Mouse (Mus musculus) large intestine, adult 2 months (tissue): Measurements from ENCODE around the gene Sipa1l2. TPM values are rescaled to one million over a fixed set of nuclear protein-coding genes. Genes with fewer than 3 reads are reported as not detected.
"Not testable (repeated sequence)": the region's sequence is repeated elsewhere in the genome, so short reads cannot be mapped to it uniquely, and the experiment has no call there.

Experiments used
- DNase-seq: peaks from one replicate; pipeline ENCODE4 v3.0.0-alpha.2; 2012; ENCODE audit warnings: low read depth, low spot score
- WGBS: fragments of 180-500 bp; shearing (Covaris S2); methylation state at CpG from one replicate; pipeline ENCODE4 v1.1.7; 2018; 5-methylcytosine and 5-hydroxymethylcytosine counted together
- polyA plus RNA-seq: library from polyadenylated mRNA; depleted of rRNA; stranded (reverse); fragments of >200 nt; gene quantifications from 2 replicates; pipeline ENCODE4 v1.2.3, GENCODE M21; 2012

Gene Sipa1l2
- polyA plus RNA-seq, 1 experiment: 5.9 TPM

DNA sequence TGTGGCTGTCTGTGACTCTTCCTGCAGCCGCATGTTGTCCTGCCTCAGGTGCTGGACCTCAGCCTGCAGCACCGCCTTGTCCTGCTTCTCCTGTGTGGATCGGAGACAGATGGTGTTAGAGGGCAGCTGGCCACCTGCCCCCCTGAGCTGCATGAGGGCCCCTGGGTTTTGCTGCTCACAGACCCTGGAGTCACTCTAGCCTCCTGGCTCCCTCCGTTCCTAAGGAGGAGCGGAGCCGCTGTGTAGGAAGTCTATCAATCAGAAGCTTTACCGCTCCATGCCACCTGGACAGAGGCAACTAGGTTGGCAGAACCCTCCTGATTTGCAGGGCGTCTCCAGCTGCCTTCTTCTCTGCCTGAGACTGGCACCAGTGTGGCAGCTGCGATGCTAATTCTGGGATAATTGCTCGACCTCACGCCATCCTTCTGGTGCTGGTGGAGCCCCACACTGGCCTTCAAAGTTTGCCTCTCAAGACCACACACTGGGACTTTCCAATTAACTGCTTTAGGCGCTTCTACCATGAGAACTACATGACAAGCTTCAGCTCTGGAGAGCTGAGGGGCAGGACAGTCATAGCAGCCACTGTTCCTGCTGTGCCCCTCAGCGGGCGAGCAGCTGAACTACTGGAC, 150.3 kb downstream of the Sipa1l2 start:
- DNase-seq: no peak
- WGBS: 94% methylated on average over 14 of the region's 14 CpGs

DNA sequence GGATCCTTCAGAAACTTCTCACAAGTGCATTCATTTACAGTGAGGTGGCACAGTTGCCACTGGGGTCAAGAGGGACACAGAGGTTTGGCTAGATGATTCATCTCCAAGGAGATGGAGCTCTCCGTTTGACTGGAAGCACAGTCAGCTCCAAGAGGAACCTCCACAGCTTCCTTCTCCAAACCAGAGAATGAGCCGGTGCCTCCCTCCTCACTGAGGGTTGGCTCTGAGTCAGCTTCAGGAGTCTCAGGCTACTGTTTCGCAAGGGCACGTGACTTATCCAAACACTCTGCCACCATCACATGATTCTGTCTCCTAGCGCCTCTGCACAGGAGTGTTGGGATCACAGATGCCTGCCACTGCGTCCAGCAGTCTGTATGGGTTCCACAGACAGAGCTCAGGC, 153.5 kb downstream of the Sipa1l2 start:
- WGBS: 45% methylated on average over 6 of the region's 6 CpGs
- no peak for DNase-seq

DNA sequence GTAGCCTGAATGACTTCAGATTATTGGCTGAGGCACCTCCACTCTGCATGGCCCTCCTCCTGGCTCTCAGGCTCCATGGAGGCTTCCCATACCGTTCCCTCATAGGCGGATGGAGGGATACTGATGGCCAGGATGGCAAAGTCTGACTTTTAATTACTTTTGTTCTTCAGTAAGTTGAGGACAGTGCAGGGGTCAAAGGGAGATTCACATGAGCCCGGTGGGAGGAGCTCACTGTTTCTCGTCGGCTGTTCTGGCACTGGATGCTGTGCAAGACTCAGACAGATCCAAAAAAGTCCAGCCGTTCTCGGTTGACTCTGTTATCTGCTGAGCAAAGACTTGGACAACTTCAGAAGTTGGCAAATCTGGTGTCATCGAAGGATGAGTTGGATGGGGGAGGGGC, 155.0 kb downstream of the Sipa1l2 start:
- WGBS: 81% methylated on average over 8 of the region's 8 CpGs

DNA sequence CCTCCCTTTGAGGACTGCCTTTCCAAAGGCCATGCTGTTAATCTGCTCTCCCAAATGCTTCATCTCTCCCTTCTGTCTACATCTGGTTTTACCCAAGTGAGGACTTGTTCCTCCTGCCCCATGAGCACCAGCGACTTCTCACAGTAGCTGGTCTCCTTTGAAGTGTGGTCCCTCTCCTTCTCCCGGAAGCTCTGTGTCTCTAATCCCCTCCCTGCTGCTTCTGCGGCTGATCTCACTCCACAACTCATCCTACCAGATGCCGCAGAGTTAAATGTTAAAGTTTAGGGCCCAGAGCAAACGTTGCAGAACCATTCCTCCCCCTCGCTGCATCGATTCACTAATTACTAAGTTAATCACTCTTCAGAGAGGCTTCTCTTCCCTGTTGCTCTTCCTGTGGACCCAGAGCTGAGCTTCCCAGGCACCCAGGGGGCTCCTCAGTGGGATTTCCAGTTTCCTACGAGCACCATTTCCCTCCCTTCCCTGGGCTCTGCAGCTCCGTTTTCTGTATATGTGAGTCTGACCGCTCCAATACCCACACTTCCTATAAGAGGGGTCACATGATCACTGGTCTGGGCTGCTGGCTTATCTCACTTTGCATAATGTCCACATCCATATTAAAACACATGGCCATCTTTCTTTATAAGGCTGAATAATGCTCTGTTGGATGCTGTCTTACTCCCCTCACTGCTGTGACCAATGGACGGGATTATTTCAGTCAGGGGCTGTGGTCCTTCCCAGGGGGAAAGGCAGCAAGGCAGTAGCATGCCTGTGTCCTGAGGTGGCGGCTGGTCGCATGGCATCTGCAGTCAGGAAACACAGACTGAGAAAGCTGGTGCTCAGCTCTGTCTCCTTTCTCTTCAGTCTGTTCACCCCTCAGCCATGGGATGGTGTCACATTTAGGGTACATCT, 156.4 kb downstream of the Sipa1l2 start:
- 51% methylated on average over 13 of the region's 13 CpGs for WGBS
- DNase-seq: no peak

More for the DNA sequence above, 155.0 kb downstream of the Sipa1l2 start:
- DNase-seq: no peak

DNA sequence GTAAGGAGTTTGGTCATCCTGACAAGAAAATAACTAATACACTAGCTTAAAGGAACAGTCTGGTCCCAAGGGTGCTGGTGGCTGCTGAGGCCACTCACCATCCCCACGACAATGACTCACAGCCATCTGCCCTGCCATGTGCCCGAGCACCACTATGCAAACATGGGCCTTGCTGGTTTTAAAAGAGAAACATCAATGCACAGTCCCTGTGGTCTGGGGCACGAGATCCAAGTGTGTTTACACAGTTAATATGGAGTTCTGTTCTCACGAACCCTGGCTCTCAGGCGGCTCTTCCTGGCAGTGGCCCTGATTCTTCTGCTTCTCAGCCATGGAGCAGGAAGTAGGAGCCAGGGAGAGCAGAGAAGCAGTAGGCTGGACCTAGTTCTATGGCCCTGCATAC, 159.0 kb downstream of the Sipa1l2 start:
- no peak for DNase-seq
- whole genome bisulfite sequencing: 25% methylated on average over 5 of the region's 5 CpGs

DNA sequence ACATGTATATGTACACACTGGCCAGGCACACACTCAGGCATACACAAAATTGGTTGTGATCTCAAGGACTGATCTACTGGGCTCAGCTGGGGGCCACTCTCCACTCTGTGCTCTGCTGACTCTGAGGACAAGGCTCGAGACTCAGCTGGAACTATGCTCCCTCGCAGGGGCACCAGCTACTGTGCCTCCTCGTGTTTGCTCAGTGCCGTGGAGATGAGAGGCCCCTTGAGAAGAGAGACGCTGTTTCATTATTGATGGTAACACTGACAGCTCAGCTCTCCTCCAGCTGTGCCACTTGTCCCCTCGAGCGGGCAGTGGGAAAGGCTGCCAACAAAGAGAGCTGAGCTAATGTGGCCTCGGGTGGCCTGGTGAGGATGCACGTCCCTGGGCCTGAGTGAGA, 161.9 kb downstream of the Sipa1l2 start:
- whole genome bisulfite sequencing: 65% methylated on average over 9 of the region's 9 CpGs
- no peak for DNase-seq

DNA sequence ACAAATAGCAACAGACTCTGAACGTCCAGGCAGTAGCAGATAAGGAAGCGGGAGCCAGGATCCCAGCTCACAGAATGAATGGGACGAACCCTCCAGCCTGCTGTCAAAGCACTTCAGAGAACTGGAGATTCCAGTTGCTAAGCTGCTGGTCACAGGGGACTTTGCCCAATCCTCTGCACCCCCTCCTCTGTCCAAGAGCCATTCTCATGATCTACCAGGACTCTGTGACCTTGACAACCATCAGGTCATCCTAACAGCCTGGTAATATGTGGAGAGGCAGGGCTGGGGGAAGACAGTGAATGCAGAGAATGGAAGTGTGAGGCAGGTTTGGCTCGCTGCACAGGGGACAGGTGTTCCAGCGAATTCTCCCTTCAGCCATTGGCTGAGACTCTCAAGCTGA, 163.2 kb downstream of the Sipa1l2 start:
- DNase-seq: no peak
- WGBS: 75% methylated on average over 5 of the region's 5 CpGs

DNA sequence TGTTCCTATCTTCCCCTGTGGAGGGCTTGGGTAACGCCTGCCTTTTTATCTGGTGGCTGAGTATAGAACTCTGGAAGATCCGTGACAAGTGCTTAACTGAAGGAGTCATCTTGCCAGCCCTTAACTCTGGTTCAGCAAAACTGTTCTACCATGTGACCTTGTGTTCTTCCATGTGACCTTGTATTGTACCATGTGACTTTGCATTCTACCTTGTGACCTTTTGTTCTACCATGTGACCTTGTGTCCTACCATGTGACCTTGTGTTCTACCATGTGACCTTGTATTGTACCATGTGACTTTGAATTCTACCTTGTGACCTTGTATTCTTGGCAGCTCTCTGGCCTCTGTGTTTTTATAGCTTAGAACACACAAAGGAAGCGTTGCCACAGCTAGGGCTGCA, 168.3 kb downstream of the Sipa1l2 start:
- DNase-seq: no peak
- WGBS: 75% methylated on average over 3 of the region's 3 CpGs

DNA sequence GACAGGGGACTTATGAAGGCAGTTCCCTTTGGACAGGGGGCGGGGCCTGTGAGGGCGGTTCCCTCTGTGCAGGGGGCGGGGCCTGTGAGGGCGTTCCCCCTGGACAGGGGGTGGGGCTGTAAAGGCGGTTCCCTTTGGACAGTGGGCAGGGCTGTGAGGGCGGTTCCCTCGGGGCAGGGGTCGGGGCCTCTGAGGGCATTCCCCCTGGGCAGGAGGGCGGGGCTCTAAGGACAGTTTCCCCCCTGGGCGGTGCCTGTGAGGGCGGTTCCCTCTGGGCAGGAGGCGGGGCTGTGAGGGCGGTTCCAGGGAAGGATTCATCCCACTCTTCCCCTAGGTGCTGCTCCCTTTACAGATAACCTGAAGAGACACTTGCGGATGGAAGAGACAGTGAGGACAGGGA, 171.6 kb downstream of the Sipa1l2 start:
- 61% methylated on average over 13 of the region's 14 CpGs for WGBS

DNA sequence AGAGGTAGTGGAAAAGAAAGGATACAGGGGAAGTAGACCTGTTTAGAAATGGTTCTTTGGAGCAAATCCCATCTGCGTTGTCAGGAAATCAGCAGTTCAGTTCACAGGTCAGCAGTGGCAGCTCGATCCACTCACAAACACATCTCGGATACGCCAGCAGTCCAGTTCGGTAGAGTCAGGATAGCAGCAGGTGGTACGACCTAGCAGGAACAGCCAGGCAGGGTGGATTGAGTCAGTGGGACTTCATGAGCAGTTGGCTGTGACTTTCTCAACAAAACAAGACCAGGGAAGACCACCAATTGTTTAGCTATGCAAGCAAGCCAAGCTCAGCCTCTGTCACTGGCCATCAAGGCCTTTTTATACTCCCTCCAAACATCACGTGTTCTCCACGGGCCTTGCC, 173.9 kb downstream of the Sipa1l2 start:
- 92% methylated on average over 8 of the region's 8 CpGs for WGBS
- not testable (repeated sequence) for DNase-seq

More for the DNA sequence above, 171.6 kb downstream of the Sipa1l2 start:
- no peak for DNase-seq

DNA sequence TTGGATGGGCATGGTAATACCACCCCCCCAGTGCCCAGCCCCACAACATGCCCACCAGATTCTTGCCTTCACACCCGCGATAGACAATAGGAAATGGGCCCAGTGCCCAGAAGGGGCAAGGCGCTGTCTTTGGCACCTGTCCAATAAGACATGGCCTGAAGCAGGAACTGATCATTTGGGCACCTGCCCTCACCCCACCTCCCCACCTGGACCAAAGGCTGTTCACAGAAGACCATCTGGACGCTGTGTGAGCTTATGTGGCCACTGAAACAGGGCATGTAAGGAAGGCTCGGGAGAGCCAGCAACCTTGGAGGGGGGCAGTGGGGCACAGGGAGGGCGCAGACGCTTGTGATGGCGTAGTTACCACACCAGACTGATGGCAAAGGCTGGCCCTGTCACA, 174.6 kb downstream of the Sipa1l2 start:
- DNase-seq: no peak
- 45% methylated on average over 8 of the region's 8 CpGs for WGBS

DNA sequence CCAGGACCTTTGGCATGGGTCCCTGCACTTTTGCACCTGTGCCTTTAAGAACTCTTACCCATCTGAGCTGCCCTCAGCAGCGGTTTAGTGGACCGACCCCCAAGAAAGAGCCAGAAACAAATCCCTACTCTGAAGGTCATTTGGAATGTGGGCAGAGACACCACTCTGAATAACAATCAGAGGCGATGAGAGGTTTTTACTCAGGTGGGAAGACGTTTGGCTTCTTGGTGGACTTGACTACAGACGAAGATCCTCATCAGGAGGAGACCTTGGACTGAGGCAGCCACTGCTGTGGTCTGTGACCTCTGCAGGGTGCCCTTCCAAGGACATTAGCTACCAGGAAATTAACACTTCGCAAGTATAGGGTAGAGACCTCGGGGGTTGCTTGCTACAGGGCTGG, 177.9 kb downstream of the Sipa1l2 start:
- WGBS: 66% methylated on average over 7 of the region's 7 CpGs
- no peak for DNase-seq

DNA sequence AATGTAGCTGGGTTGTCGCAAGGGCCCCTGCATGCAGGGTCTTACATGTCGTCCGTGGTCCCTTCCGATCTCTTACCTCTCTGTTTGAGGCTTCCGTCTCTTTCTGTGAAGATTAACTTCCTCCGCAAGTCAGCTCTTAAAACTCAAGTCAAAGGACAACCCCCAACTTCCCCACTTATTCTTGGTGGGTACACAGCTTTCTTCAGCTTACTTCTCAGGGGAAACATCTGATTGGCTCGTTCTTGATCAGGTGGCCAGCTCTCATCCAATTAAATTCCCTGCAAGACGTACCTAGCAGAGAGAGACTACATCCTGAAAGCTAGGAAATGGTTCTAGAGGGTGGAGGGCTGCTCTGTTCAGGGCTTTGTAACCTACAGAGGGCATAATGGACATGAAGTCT, 178.3 kb downstream of the Sipa1l2 start:
- no peak for DNase-seq
- WGBS: 72% methylated on average over 8 of the region's 8 CpGs

DNA sequence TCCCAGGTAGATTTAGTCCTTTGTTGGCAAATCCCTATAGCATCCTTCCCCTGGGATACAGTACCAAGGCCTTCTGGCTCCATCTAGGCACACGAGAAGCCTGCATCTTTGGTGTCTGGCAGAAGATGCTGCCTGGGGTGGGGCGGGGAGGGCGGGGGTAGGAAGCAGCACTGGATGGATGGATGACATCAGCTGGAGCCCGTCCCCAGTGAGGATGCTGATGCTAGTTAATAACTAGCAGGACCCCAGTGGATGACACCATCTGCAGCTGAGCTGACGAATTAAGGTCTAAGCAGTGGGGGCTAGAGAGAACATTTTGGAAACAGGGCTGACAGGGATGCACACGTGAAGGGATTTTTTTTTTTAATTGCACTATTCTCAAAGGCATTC, 179.1 kb downstream of the Sipa1l2 start:
- DNase-seq: no peak
- 64% methylated on average over 6 of the region's 6 CpGs for WGBS

DNA sequence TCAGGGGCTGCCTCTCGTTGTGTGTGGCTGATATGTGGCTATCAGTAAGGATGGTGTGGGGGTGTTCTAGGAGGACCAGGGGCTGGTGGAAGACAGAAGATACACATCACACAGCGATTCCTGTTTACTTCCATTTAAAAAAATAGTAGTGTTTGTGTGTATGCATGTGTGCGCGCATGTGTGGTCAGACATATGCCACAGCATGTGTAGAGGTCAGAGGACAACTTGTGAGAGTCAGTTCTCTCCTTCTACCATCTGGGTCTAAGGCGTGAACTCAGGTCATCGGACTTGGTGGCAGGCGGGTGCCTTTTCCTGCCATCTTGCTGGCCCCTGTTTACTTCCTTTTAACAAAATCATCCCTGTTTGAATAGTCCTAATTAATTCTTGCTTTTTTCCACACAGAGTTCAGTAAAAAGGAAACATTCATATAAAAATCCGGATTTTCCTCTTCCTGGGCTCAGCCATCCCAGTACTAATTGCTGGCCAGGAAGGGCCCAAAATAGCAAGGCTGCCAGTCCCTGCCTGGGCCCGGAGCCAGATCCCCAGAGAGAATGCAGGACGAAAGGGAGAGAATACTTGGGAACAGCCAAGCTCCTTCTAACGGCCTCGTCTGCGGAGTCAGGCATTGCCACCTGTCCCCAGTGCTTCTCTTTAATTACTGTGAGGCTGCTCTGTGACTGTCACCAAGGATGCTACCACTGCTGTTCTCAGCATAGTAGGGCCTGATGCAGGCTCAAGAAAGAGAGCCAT, 179.7 kb downstream of the Sipa1l2 start:
- 57% methylated on average over 13 of the region's 13 CpGs for WGBS
- no peak for DNase-seq

DNA sequence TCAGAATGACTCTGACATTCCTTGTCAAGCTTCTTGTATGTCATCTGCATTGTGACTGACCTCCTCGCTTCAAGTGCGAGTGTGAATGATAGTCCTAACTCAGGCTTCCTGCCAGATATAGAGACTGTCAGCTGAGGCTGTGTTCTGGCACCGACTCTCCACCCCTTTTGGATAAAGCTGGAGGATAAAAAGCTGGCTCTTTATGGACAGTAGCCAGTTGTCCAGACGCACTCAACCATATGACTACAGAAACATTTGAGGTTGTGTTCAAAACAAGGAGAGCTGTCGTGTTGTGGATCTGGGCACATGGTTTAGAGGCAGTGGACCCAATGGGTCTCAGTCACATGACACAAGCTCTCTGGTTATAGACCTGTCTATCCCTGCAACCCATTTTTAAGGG, 180.3 kb downstream of the Sipa1l2 start:
- no peak for DNase-seq
- 55% methylated on average over 5 of the region's 5 CpGs for WGBS

DNA sequence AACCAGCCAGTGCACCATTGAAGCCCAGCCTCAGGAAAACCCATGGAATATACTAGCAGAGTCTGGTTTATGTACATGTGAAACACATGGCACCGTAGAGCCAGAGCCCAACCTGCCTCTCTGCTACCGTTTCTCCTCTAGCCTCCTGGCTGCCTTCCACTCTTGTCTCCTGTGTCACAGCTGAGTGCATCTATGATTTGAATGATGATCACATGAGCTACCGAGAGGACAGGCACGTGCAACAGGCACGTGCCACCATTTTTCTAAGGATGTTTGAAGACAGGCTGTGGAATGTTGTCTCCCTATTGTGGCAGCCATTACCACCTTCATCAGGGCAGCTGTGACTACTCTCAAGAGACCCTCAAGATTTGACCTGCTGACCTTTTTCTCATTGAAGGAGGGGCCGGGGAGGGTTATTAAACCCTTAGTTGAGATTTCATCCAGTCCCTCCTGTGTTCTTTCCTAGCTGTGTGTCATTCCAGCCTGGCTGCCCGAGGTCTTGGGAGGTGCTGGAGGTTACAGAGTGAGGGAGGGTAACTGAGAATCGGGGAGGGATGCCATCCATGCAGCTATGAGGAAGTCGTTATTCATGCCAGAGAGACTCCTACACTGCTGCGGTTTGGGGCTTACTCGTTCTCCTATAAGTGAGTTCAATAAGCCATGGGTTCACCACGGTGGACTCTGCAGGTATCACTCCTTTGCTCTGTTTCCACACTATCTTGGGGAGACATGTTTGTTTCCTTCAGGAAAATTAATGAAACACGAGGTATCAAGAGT, 181.0 kb downstream of the Sipa1l2 start:
- 41% methylated on average over 13 of the region's 13 CpGs for WGBS
- no peak for DNase-seq

DNA sequence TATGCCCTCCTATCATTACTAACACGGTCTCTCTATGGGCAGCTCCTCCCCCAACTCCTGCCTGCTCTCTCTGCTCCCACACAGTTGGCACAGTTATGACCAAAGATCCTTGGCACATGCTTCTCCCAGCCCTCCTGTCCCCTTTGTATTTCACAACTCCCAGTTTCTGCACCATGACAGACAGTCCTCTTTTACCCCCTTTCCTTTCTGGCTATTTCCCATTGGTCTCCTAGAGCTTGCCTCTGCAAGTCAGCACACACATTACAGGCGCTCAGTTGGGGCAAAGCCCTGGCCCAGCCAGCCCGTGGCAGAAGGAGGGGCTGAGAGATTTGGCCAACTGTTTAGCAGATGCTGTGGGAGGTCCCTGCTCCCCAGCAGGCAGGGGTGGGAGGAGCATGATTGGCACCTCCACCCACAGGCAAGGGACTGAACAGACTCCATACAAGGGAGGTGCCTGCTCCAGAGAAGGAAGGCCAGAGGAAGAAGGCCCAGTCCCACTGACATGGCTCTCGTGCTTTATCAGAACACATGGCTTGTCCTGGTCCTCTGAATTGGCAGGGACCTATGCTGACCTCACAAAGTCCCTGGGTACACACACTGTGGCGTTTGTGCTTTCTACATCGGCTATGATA, 184.0 kb downstream of the Sipa1l2 start:
- no peak for DNase-seq
- 28% methylated on average over 6 of the region's 6 CpGs for WGBS

DNA sequence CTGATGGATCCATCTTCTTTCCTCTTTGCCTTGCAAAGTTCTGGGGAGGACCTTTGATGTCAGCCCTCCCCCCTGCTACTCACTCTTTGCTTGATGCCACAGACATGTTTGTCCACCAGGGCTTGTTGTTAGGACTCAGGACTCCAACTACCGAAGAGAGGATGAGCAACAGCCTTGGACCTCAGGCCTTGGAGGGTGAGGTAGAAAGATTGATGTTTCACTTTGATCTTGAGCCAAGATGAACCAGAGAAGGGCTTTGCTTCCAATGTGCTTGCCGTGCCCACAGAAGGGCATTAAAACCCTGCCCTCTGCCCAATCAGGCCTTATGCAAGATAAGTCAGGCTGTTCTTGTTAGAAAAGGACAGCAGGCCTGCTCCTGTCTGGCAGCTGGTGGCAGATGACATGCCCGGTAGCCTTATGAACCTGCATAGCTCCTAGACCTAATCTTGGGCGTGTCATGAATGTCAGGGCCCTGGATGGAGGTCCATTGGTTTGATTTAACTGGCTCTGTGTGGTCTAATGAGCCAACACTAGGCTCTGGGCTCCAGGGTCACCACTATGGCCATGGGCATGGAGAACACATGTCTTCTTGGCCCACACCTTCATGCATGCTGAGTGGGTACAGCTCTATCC, 184.9 kb downstream of the Sipa1l2 start:
- no peak for DNase-seq
- 80% methylated on average over 4 of the region's 4 CpGs for WGBS
